9 mouse cellular contexts compared by ENCODE assay signal in the genomic region with DNA sequence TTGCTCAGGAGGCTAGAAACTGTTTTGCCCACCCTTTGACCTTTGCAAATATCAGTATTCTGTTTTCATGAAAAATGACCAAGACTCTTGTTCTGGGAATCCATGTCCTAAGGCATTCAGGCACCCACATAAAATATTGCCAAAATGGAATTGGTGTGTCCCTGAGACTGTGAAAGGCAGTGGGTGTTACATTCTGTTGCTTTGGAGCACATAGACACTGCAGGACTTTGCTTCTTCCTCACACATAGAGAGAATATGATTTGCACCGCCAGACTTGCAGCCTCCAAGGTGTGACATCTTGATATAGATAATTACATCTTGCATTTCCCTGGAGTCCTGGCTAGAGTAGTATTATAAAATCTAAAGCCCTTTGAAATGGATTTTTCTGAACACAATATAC. TPM values are rescaled to one million over a fixed set of nuclear protein-coding genes. Genes with fewer than 3 reads are reported as not detected.
"Had no signal": no experiment of that assay in that cellular context is flagged by ENCODE, and none has a peak within 500 bp of the region (broad histone marks: within the 10 kb centered on the region; RNA-seq: fewer than 3 reads in every experiment).

No protein-coding gene starts in this region.

- DNase-seq: liver, postnatal 0 days; lung, adult 2 months; lung, postnatal 14 days; lung, postnatal 36 days; thymus, adult 18-20 months; thymus, postnatal 25 days; thymus, postnatal 4 days had no signal

RNA-seq across cellular contexts. Expression of a gene that starts 6.2 kb away (rescaled TPM):
- polyA plus RNA-seq: liver, embryonic 15.5 days; liver, postnatal 0 days; macrophage had no signal
